Mouse (Mus musculus) kidney, embryonic 16.5 days (tissue): ENCODE measurements around the gene Art4. TPM values are rescaled to one million over a fixed set of nuclear protein-coding genes. Genes with fewer than 3 reads are reported as not detected.

Experiments
- ATAC-seq: fragments of 200-750 bp; cut with Nextera tagmentation; 2 replicates; pipeline ENCODE4 v1.8.0; 2017; ENCODE audit warnings: moderate TSS enrichment; ENCODE audit not compliant: low FRiP score, low TSS enrichment
- H3K27ac ChIP-seq: fragments of 300-500 bp; sonication (generic); 2 replicates; pipeline ENCODE4 v1.5.1; 2014; ENCODE audit warnings: low read length
- H3K27me3 ChIP-seq: fragments of 300-500 bp; sonication (generic); 2 replicates; pipeline ENCODE4 v1.6.1; 2014; ENCODE audit warnings: low read length, control low read depth, mixed read lengths; ENCODE audit not compliant: insufficient read depth
- H3K36me3 ChIP-seq: fragments of 300-500 bp; sonication (generic); 2 replicates; pipeline ENCODE4 v1.6.1; 2014; ENCODE audit warnings: low read length, control low read depth, mixed read lengths; ENCODE audit not compliant: insufficient read depth
- H3K4me1 ChIP-seq: fragments of 300-500 bp; sonication (generic); 2 replicates; pipeline ENCODE4 v1.6.1; 2014; ENCODE audit warnings: low read length, control low read depth, mixed read lengths; ENCODE audit not compliant: insufficient read depth
- H3K4me2 ChIP-seq: fragments of 300-500 bp; sonication (generic); replicated peaks from 2 replicates; pipeline ENCODE4 v1.6.1; 2014; ENCODE audit warnings: low read depth, low read length
- H3K4me3 ChIP-seq: fragments of 300-500 bp; sonication (generic); 2 replicates; pipeline ENCODE4 v1.5.1; 2014; ENCODE audit warnings: mild to moderate bottlenecking, low read length
- H3K9ac ChIP-seq: fragments of 300-500 bp; sonication (generic); replicated peaks from 2 replicates; pipeline ENCODE4 v1.6.1; 2014; ENCODE audit warnings: low read length
- H3K9me3 ChIP-seq: fragments of 300-500 bp; sonication (generic); 2 replicates; pipeline ENCODE4 v1.6.1; 2016; ENCODE audit warnings: low read length, control low read depth
- WGBS: fragments of 180-500 bp; shearing (Covaris S2); extraction: QIAGEN DNeasy Blood & Tissue Kit; methylation state at CpG from one replicate; pipeline ENCODE4 v1.1.7; 2014; 5-methylcytosine and 5-hydroxymethylcytosine counted together
- polyA plus RNA-seq: library from polyadenylated mRNA; unstranded; fragments of >200 nt; fragmentation: Nextera tagmentation; extraction: Ambion mirVana; gene quantifications from 2 replicates; pipeline ENCODE4 v1.2.1, GENCODE M21; 2015

Gene Art4
- 5.6 and 6.4 TPM in 2 replicates for polyA plus RNA-seq

DNA sequence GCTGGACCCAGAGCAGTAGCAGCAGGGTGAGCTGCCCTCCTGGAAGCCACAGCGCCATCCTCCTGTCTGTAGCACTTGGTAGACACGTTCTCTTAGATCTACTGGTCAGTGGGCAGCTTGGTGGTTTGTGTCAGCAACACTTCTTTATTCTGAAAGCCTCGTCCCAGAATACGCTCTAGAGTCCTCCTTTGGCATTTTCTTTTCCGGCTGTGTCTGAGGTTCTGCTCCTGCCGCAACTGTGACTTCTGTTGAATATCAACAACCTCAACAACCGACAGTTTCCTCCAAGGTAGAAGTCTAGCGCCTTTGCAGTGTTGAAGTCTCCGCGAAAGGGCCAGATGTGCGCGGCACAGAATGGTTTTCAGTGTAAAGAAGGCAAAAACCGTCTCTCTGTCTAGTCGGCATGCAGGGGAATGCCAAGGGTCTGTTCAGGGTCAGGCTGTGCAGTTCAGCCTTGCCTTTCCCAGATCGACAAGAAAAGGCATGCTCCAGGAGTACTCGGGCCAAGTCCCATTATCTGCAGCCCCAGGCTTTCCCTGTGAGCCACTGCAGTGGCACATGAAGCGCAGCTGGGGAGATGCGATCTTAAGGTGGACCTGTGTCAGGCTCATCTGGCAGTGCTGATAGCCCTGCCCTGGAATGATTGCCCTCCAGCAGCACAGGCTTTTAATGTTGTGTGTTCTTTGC is at the start of gene Art4:
Gene Art4 (minus strand): TSS at position 548 of the 687 bp plus-strand sequence.
- Histone ChIP-seq H3K9ac (peak within 1 kb of the TSS; percentile 50; the same call in 1 of the 2 replicates), H3K9me3 (no peaks in the 10 kb centered on the region), H3K4me1 (peaks cover 34% of the 10 kb centered on the region), H3K36me3 (no peaks in the 10 kb centered on the region), H3K4me3 (no peak within 1 kb of the TSS), H3K27me3 (no peaks in the 10 kb centered on the region), H3K4me2 (peak within 1 kb of the TSS; percentile 41), H3K27ac (peak within 1 kb of the TSS; percentile 93)
- ATAC-seq: peak; percentile 54
- 58% methylated on average over 18 of the region's 18 CpGs for WGBS

DNA sequence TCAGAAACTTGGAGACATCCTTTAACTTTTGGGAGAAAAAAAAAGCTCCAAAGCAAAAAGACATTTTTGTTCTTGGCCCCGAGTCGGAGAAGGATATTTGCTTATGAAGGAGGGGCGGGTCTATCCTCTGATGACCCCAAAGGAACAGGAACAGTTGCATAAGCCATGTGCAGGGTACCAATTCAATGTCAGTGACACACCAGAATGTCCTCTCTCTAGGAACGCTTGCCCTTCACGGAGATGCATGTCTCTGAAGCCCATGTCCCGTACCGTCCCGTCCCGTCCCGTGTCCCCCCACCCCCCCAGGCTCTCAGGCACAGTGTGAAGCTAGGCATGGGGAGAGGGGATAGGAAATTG is 49.4 kb upstream of the Art4 start:
- Histone ChIP-seq H3K36me3 (no peaks in the 10 kb centered on the region), H3K9ac (no peak overlapping the region), H3K4me1 (peaks cover 9% of the 10 kb centered on the region; the same call in 1 of the 2 replicates), H3K4me3 (no peak overlapping the region), H3K9me3 (no peaks in the 10 kb centered on the region), H3K4me2 (no peak overlapping the region), H3K27me3 (no peaks in the 10 kb centered on the region; the same call in 1 of the 2 replicates), H3K27ac (no peak overlapping the region)
- ATAC-seq: no peak; the same call in 1 of the 2 replicates
- 81% methylated on average over 10 of the region's 10 CpGs for WGBS

DNA sequence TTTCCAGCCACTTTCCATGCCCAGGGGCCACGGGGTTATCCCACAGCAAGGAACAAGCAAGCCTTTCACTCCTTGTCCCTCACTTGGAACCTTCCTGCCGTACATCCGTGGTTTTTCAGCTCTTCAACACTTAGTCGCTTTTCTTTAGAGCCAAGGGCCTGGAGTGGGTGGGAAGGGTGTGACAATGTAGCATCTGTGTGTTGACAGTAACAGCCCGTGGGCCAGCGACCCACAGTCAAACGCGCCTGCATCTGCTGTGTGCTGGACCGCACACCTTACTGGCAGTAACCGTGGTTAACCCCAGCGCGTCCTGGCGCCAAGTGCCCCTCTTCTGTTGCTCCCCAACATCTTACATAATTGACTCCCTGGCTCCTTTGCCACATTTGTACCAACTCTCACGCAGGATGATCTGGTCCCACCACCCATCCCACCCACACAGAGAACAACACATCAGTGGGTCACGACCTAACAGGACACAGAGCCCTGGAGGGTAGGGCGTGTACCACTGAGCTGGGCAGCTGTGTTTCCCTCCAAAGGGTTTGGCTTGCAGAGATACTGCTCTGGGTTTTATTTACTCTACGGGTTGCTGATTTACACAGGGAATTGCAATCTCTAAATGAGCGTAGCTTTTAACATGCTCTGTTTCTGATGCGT is 48.9 kb upstream of the Art4 start:
- Histone ChIP-seq H3K9me3 (no peaks in the 10 kb centered on the region), H3K27ac (no peak overlapping the region), H3K27me3 (no peaks in the 10 kb centered on the region; the same call in 1 of the 2 replicates), H3K4me2 (no peak overlapping the region), H3K36me3 (no peaks in the 10 kb centered on the region), H3K9ac (no peak overlapping the region), H3K4me3 (no peak overlapping the region), H3K4me1 (peaks cover 9% of the 10 kb centered on the region; the same call in 1 of the 2 replicates)
- 83% methylated on average over 19 of the region's 19 CpGs for WGBS
- ATAC-seq: no peak

DNA sequence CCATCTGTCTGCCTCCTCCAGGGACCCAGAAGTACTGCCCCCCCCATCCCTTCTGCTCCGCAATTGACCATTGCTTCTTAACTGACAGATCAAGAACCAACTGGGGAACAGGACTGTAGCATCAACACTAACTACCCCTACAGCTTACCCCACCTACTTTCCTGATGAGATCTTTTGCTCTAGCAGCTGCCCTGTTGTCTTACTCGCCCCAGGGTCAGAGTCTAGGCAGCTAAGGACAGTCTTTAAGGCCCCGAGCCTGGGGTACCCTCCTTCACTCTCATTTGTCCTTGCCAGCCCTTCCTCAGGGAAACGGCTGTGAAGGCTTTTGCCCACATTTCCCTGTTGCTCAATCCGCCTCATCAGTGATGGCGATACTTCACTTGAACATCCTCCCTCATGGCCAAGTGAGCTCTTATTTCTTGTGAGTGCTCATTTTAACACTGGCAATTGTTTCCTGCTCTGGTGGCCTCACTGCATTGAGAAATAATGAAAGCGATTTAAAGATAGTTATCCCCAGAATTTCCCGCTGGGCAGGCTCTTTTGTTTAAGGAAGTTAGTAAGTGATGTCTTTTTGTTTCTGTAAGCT is 46.4 kb upstream of the Art4 start:
- WGBS: 75% methylated on average over 8 of the region's 8 CpGs
- no peak overlapping the region for H3K4me2 ChIP-seq
- H3K27me3 ChIP-seq: no peaks in the 10 kb centered on the region; the same call in 1 of the 2 replicates
- no peaks in the 10 kb centered on the region for H3K9me3 ChIP-seq
- no peaks in the 10 kb centered on the region for H3K36me3 ChIP-seq
- no peak for ATAC-seq
- H3K4me3 ChIP-seq: no peak overlapping the region
- no peak overlapping the region for H3K9ac ChIP-seq
- H3K27ac ChIP-seq: no peak overlapping the region
- no peaks in the 10 kb centered on the region for H3K4me1 ChIP-seq

DNA sequence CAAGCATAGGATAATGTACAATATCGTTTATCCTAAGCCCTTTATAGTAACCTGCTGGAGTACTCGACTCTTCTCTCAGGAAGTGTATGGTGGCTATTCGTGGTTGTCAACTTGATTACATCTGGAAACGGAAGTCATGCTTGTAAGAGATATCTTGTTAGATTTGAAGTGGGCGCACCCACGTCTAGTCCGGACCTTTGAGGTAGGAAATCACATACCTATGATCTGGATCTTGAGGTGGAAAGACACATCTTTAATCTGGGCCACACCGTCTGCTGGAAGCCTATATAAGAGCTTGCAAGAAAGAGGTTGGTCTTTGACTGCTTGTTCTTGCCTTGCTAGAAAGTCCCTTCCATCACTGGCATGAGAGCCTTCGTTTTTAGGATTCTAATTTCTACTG is 45.0 kb upstream of the Art4 start:
- Histone ChIP-seq H3K4me2 (no peak overlapping the region), H3K4me3 (no peak overlapping the region), H3K9me3 (no peaks in the 10 kb centered on the region), H3K27me3 (no peaks in the 10 kb centered on the region; the same call in 1 of the 2 replicates), H3K27ac (no peak overlapping the region), H3K4me1 (peaks cover 11% of the 10 kb centered on the region; the same call in 1 of the 2 replicates), H3K36me3 (no peaks in the 10 kb centered on the region), H3K9ac (no peak overlapping the region)
- 87% methylated on average over 9 of the region's 9 CpGs for WGBS
- no peak for ATAC-seq

DNA sequence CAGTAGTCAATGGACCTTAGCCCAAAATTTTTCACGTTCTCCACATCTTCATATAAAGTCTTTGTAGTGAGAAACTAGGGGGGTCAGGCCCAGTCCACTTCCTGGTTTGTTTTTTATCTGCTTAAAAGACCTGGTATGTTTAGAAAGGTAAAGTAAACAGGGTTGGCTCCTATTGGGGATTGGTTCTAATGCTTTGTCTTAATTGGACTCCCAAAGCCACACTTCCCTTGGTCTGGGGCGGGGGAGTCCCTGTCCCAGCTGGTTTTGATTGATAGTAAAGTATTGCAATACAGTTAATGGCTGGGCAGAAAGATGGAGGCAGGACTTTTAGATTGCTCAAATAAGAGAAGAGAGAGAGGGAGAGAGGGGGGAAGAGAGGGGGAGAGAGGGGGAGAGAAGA is 43.5 kb upstream of the Art4 start:
- H3K9ac ChIP-seq: no peak overlapping the region
- H3K36me3 ChIP-seq: no peaks in the 10 kb centered on the region
- peaks cover 16% of the 10 kb centered on the region; the same call in 1 of the 2 replicates for H3K4me1 ChIP-seq
- H3K27me3 ChIP-seq: no peaks in the 10 kb centered on the region
- H3K4me3 ChIP-seq: no peak overlapping the region
- no peak for ATAC-seq
- H3K4me2 ChIP-seq: no peak overlapping the region
- H3K9me3 ChIP-seq: no peaks in the 10 kb centered on the region
- WGBS: 65% methylated on average over 2 of the region's 2 CpGs
- H3K27ac ChIP-seq: no peak overlapping the region

DNA sequence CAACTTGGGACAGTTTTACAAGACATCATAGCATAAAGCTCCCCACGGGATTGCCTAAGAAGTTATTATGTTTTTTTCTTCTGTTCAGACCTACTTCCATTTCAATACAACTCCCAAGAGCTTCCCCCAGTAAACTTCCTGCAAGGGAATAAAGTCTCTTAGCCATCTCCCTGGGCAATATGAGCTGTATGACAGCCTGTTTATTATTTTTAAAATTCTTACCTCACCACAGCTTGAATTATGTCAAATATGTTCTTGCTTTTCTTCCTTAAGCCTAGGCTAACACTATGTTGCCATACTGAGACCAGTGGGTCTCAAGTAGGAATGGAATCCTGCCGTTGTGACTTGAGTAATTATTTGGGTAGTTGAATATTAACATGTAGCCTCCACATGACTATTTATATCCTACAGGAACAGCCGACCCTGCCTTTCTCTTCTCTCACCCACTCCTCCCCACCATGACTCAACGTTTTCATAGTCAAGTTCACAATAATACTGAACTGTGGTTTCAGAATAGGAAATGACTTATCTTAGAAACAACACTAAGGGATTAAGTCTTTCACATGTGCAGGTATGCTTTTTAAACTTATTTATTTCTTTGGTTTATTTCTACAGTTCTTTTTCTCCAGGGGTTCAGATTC is 43.0 kb upstream of the Art4 start:
- Histone ChIP-seq H3K4me3 (no peak overlapping the region), H3K27ac (peak overlapping the region; percentile 16; the same call in 1 of the 2 replicates), H3K9me3 (no peaks in the 10 kb centered on the region), H3K4me2 (no peak overlapping the region), H3K27me3 (no peaks in the 10 kb centered on the region), H3K4me1 (peaks cover 17% of the 10 kb centered on the region; the same call in 1 of the 2 replicates), H3K36me3 (no peaks in the 10 kb centered on the region), H3K9ac (no peak overlapping the region)
- WGBS: 54% methylated on average over 4 of the region's 4 CpGs
- ATAC-seq: peak; percentile 20; the same call in 1 of the 2 replicates

DNA sequence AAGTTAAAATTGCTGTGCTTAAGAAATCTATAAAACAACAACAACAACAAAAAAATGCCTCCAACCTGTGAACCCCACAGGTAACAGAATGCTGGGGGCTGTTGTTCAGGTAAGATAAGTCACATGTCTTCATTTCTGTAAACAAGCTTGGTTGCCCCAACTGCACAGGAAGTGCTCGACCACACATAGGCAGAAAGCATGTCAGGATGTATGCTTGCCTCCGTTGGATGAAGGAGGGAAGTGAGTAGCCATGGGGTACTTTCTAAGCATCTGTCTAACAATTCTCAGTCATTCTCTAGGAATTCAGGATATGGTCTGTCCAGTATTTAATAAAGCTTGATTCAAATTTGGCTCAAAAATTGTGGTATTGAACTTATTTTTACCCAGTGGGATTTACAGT is 41.4 kb upstream of the Art4 start:
- H3K9me3 ChIP-seq: no peaks in the 10 kb centered on the region
- peaks cover 29% of the 10 kb centered on the region for H3K4me1 ChIP-seq
- WGBS: 70% methylated on average over 2 of the region's 2 CpGs
- no peak overlapping the region for H3K9ac ChIP-seq
- ATAC-seq: no peak
- H3K27me3 ChIP-seq: no peaks in the 10 kb centered on the region
- H3K4me3 ChIP-seq: no peak overlapping the region
- no peaks in the 10 kb centered on the region for H3K36me3 ChIP-seq
- peak overlapping the region; percentile 54 for H3K27ac ChIP-seq
- H3K4me2 ChIP-seq: no peak overlapping the region

DNA sequence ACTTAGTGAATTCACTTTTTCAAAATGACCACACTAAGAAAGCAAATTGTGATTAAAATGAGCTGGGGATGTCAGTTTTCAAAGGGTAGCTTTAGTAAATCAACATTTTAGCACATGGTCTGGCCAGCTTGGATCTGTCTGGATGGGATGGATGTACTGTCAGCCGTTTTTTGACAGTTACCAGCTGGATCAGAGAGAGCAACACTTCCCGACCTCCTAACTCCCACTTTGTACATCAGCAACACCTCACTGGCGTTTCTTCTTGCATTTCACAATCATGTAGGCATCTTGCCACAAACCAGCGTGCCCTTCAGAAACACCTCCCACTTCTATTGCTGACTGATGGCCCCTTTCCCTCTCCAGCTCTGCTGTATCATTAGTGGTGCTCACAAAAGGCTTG is 40.7 kb upstream of the Art4 start:
- Histone ChIP-seq H3K4me1 (peaks cover 31% of the 10 kb centered on the region), H3K36me3 (no peaks in the 10 kb centered on the region), H3K27me3 (no peaks in the 10 kb centered on the region), H3K9ac (no peak overlapping the region), H3K4me2 (no peak overlapping the region), H3K9me3 (no peaks in the 10 kb centered on the region), H3K27ac (peak overlapping the region; percentile 54), H3K4me3 (no peak overlapping the region)
- WGBS: 16% methylated on average over 4 of the region's 4 CpGs
- ATAC-seq: 0 out of 2 replicates have a peak, but pooled peaks have one; percentile 30
